20 mouse cellular contexts compared by ENCODE assay signal in genomic region chr5:64820138-64820537, GRCm38 (mm10). TPM values are rescaled to one million over a fixed set of nuclear protein-coding genes. Genes with fewer than 3 reads are reported as not detected.
DNase-seq lines count a peak whose midpoint lies in the region; ATAC-seq and TF ChIP-seq lines count a peak whose summit lies in the region.
"Had no signal": no experiment of that assay in that cellular context is flagged by ENCODE, and none has a peak within 500 bp of the region (broad histone marks: within the 10 kb centered on the region; RNA-seq: fewer than 3 reads in every experiment).

No protein-coding gene starts in this region.

- TF ChIP-seq CTCF in stomach, postnatal 0 days (IDR thresholded peaks at IDR 0.05; ENCODE audit: low read depth): no peak

- H3K9me3 ChIP-seq in embryonic facial prominence, embryonic 13.5 days: no peaks in the 10 kb centered on the region
- no peaks in the 10 kb centered on the region for H3K9me3 ChIP-seq in embryonic facial prominence, embryonic 10.5 days
- no peaks in the 10 kb centered on the region for H3K9me3 ChIP-seq in hindbrain, embryonic 16.5 days (ENCODE audit: control insufficient read depth, low read length)
- 0 out of 2 replicates have a peak, but pooled peaks cover 3% of the 10 kb centered on the region for H3K9me3 ChIP-seq in hindbrain, embryonic 12.5 days (replicated peaks)
- no peaks in the 10 kb centered on the region for H3K9me3 ChIP-seq in stomach, postnatal 0 days (ENCODE audit: control insufficient read depth, low read length)
- H3K9me3 ChIP-seq: forebrain, embryonic 13.5 days; limb, embryonic 10.5 days; liver, embryonic 12.5 days had no signal

- 93% methylated on average over 10 of the region's 10 CpGs for WGBS in embryonic facial prominence, embryonic 13.5 days
- WGBS in embryonic facial prominence, embryonic 10.5 days: 95% methylated on average over 10 of the region's 10 CpGs
- 61% methylated on average over 10 of the region's 10 CpGs for WGBS in hindbrain, embryonic 16.5 days
- WGBS in hindbrain, embryonic 12.5 days: 95% methylated on average over 10 of the region's 10 CpGs
- whole genome bisulfite sequencing in stomach, postnatal 0 days: 85% methylated on average over 10 of the region's 10 CpGs

- TF ChIP-seq EP300 in stomach, postnatal 0 days (optimal IDR thresholded peaks at IDR 0.05): no peak

- H3K4me3 ChIP-seq in embryonic facial prominence, embryonic 13.5 days: no peak overlapping the region
- H3K4me3 ChIP-seq in embryonic facial prominence, embryonic 10.5 days: no peak overlapping the region
- H3K4me3 ChIP-seq in hindbrain, embryonic 16.5 days (ENCODE audit: low read length): no peak overlapping the region
- no peak overlapping the region for H3K4me3 ChIP-seq in hindbrain, embryonic 12.5 days
- no peak overlapping the region for H3K4me3 ChIP-seq in stomach, postnatal 0 days (ENCODE audit: low read depth, low read length)
- H3K4me3 ChIP-seq: forebrain, embryonic 13.5 days; left cerebral cortex, adult 2 months; limb, embryonic 10.5 days; liver, embryonic 12.5 days had no signal

- H3K27ac ChIP-seq in embryonic facial prominence, embryonic 13.5 days: 0 out of 2 replicates have a peak overlapping the region, but pooled peaks have one; percentile 11
- no peak overlapping the region for H3K27ac ChIP-seq in embryonic facial prominence, embryonic 10.5 days (replicated peaks)
- no peak overlapping the region for H3K27ac ChIP-seq in hindbrain, embryonic 16.5 days (ENCODE audit: low read depth, low read length)
- no peak overlapping the region for H3K27ac ChIP-seq in hindbrain, embryonic 12.5 days
- H3K27ac ChIP-seq in stomach, postnatal 0 days (replicated peaks): peak overlapping the region; percentile 35
- H3K27ac ChIP-seq: forebrain, embryonic 13.5 days; left cerebral cortex, adult 2 months; limb, embryonic 10.5 days; liver, embryonic 12.5 days had no signal

- H3K4me1 ChIP-seq in embryonic facial prominence, embryonic 13.5 days: peaks cover 16% of the 10 kb centered on the region
- peaks cover 13% of the 10 kb centered on the region for H3K4me1 ChIP-seq in embryonic facial prominence, embryonic 10.5 days
- H3K4me1 ChIP-seq in hindbrain, embryonic 16.5 days (ENCODE audit: control insufficient read depth, insufficient read depth, low read depth, low read length): no peaks in the 10 kb centered on the region
- no peaks in the 10 kb centered on the region; the same call in 1 of the 2 replicates for H3K4me1 ChIP-seq in hindbrain, embryonic 12.5 days
- H3K4me1 ChIP-seq in stomach, postnatal 0 days (replicated peaks; ENCODE audit: control insufficient read depth, insufficient read depth): no peaks in the 10 kb centered on the region

- H3K27me3 ChIP-seq in embryonic facial prominence, embryonic 13.5 days: no peaks in the 10 kb centered on the region
- H3K27me3 ChIP-seq in embryonic facial prominence, embryonic 10.5 days (replicated peaks; ENCODE audit: low read depth, poor library complexity, severe bottlenecking): no peaks in the 10 kb centered on the region
- H3K27me3 ChIP-seq in hindbrain, embryonic 16.5 days (replicated peaks; ENCODE audit: control insufficient read depth, insufficient read depth, low read length): no peaks in the 10 kb centered on the region
- no peaks in the 10 kb centered on the region for H3K27me3 ChIP-seq in hindbrain, embryonic 12.5 days
- H3K27me3 ChIP-seq in stomach, postnatal 0 days (ENCODE audit: control insufficient read depth, insufficient read depth, low read length): no peaks in the 10 kb centered on the region
- H3K27me3 ChIP-seq: forebrain, embryonic 13.5 days; liver, embryonic 12.5 days had no signal

- H3K36me3 ChIP-seq in embryonic facial prominence, embryonic 13.5 days: peaks cover 79% of the 10 kb centered on the region
- H3K36me3 ChIP-seq in embryonic facial prominence, embryonic 10.5 days (replicated peaks): peaks cover 100% of the 10 kb centered on the region
- peaks cover 12% of the 10 kb centered on the region for H3K36me3 ChIP-seq in hindbrain, embryonic 16.5 days (ENCODE audit: control insufficient read depth, insufficient read depth, low read length)
- H3K36me3 ChIP-seq in hindbrain, embryonic 12.5 days: peaks cover 50% of the 10 kb centered on the region
- peaks cover 32% of the 10 kb centered on the region for H3K36me3 ChIP-seq in stomach, postnatal 0 days (ENCODE audit: control insufficient read depth, insufficient read depth, low read length)

- no peak for DNase-seq in embryonic facial prominence, embryonic 10.5 days (ENCODE audit: low spot score)
- DNase-seq in retina, postnatal 1 day: peak; percentile 63
- DNase-seq in retina, embryonic 14.5 days (ENCODE audit: low spot score): no peak
- no peak for DNase-seq in stomach, postnatal 0 days (ENCODE audit: low spot score)
- DNase-seq in ovary, postnatal 36 days (ENCODE audit: low spot score): no peak
- DNase-seq: adrenal gland, postnatal 36 days; cerebellum, adult 18-20 months; embryo, embryonic 11 days; heart, postnatal 36 days; kidney, adult 2 months; kidney, postnatal 14 days; lung, adult 2 months; right cerebral cortex, postnatal 25 days had no signal

- no peak for ATAC-seq in embryonic facial prominence, embryonic 13.5 days (ENCODE audit: insufficient number of reproducible peaks, insufficient read depth, low FRiP score, low TSS enrichment, low read depth)
- peak; percentile 21; the same call in 1 of the 2 replicates for ATAC-seq in hindbrain, embryonic 16.5 days
- no peak for ATAC-seq in hindbrain, embryonic 12.5 days (ENCODE audit: low FRiP score)
- ATAC-seq in stomach, postnatal 0 days (ENCODE audit: low FRiP score, low TSS enrichment): no peak
- ATAC-seq: forebrain, embryonic 13.5 days; liver, embryonic 12.5 days had no signal

- no peak overlapping the region for H3K9ac ChIP-seq in embryonic facial prominence, embryonic 13.5 days
- H3K9ac ChIP-seq in hindbrain, embryonic 16.5 days (ENCODE audit: low read depth, low read length): no peak overlapping the region
- no peak overlapping the region for H3K9ac ChIP-seq in hindbrain, embryonic 12.5 days
- H3K9ac ChIP-seq in stomach, postnatal 0 days (ENCODE audit: low read length): no peak overlapping the region
- H3K9ac ChIP-seq: forebrain, embryonic 13.5 days; liver, embryonic 12.5 days had no signal

- H3K4me2 ChIP-seq in embryonic facial prominence, embryonic 13.5 days: no peak overlapping the region
- H3K4me2 ChIP-seq in hindbrain, embryonic 16.5 days (ENCODE audit: low read length): no peak overlapping the region
- no peak overlapping the region for H3K4me2 ChIP-seq in hindbrain, embryonic 12.5 days (replicated peaks)
- no peak overlapping the region for H3K4me2 ChIP-seq in stomach, postnatal 0 days (replicated peaks; ENCODE audit: low read depth)
- H3K4me2 ChIP-seq: forebrain, embryonic 13.5 days; liver, embryonic 12.5 days had no signal

RNA-seq across cellular contexts. Expression of gene Klf3, which starts 16.9 kb away (rescaled TPM):
- polyA plus RNA-seq in embryonic facial prominence, embryonic 13.5 days (2015; fragmentation: Nextera tagmentation; extraction: Ambion mirVana): 58.2 and 58.3 TPM in 2 replicates
- polyA plus RNA-seq in embryonic facial prominence, embryonic 10.5 days (2016; fragmentation: Nextera tagmentation; extraction: Ambion mirVana): 55.0 and 55.2 TPM in 2 replicates
- polyA plus RNA-seq in hindbrain, embryonic 16.5 days (2015; fragmentation: Nextera tagmentation; extraction: Ambion mirVana): 23.7 and 23.8 TPM in 2 replicates
- polyA plus RNA-seq in hindbrain, embryonic 12.5 days (2016; fragmentation: Nextera tagmentation; extraction: Ambion mirVana): 44.6 and 50.7 TPM in 2 replicates
- 97.5 and 101 TPM in 2 replicates for polyA plus RNA-seq in stomach, postnatal 0 days (2015; fragmentation: Nextera tagmentation; extraction: Ambion mirVana)

Comparison
In these comparisons a context has a peak if more than half of its experiments do, and no peak if none do; other contexts are left out.
1. H3K27ac ChIP-seq: peak in embryonic facial prominence, embryonic 13.5 days (single experiment) and stomach, postnatal 0 days (single experiment); none in embryonic facial prominence, embryonic 10.5 days (single experiment), hindbrain, embryonic 16.5 days (single experiment) and hindbrain, embryonic 12.5 days (single experiment).